Mouse (Mus musculus) bone marrow, adult 2 months (tissue): ENCODE data around the gene Slc4a11. TPM values are rescaled to one million over a fixed set of nuclear protein-coding genes. Genes with fewer than 3 reads are reported as not detected.

Experiments used
- H3K27ac ChIP-seq: fragments of 200-500 bp; 2 replicates; pipeline ENCODE4 v1.5.1; 2012; ENCODE audit warnings: low read depth, mild to moderate bottlenecking, control low read depth, inconsistent platforms, low read length; ENCODE audit not compliant: control insufficient read depth, poor library complexity, insufficient read depth
- H3K4me1 ChIP-seq: fragments of 200-500 bp; 2 replicates; pipeline ENCODE4 v1.6.1; 2011; ENCODE audit warnings: low read length; ENCODE audit not compliant: control insufficient read depth, insufficient read depth
- H3K4me3 ChIP-seq: fragments of 200-500 bp; replicated peaks from 2 replicates; pipeline ENCODE3; 2011; ENCODE audit warnings: mild to moderate bottlenecking, low read depth, low read length, control low read depth; ENCODE audit not compliant: control insufficient read depth
- CTCF ChIP-seq: fragments of 200-500 bp; IDR thresholded peaks from 2 replicates; pipeline ENCODE4 v1.5.1; 2011; ENCODE audit warnings: low read length, control low read depth; ENCODE audit not compliant: control insufficient read depth, insufficient read depth
- POLR2A ChIP-seq: fragments of 200-500 bp; IDR thresholded peaks from 2 replicates; pipeline ENCODE4 v1.6.1; 2011; ENCODE audit warnings: low read depth, mild to moderate bottlenecking, control low read depth, low read length, borderline replicate concordance; ENCODE audit not compliant: control insufficient read depth
- WGBS: fragments of 180-500 bp; shearing (Covaris S2); methylation state at CpG from one replicate; pipeline ENCODE4 v1.1.7; 2018; 5-methylcytosine and 5-hydroxymethylcytosine counted together
- polyA plus RNA-seq: library from polyadenylated mRNA; stranded (reverse); fragments of >200 nt; gene quantifications from 2 replicates; pipeline ENCODE4 v1.2.4, GENCODE M21; 2011; ENCODE audit warnings: low replicate concordance; ENCODE audit not compliant: missing spikeins, insufficient read depth, insufficient read length

The Slc4a11 gene
- polyA plus RNA-seq, 1 experiment = 2.5 TPM

GRCm38 (mm10) chr2:130727752-130728151 is 30.4 kb upstream of the Slc4a11 start:
- Histone ChIP-seq H3K27ac (no peak overlapping the region), H3K4me3 (no peak overlapping the region), H3K4me1 (no peaks in the 10 kb centered on the region)
- WGBS = 90% methylated on average over 1 of the region's 1 CpGs
- TF ChIP-seq POLR2A (no peak), CTCF (no peak)

- H3K4me3 ChIP-seq = no peak overlapping the region
- no peaks in the 10 kb centered on the region for H3K4me1 ChIP-seq
- H3K27ac ChIP-seq = no peak overlapping the region
- WGBS = 89% methylated on average over 4 of the region's 4 CpGs
- TF ChIP-seq POLR2A (no peak), CTCF (no peak)
Observed at GRCm38 (mm10) chr2:130724369-130724768, 27.1 kb upstream of the Slc4a11 start.

- Histone ChIP-seq H3K27ac (no peak overlapping the region), H3K4me3 (no peak overlapping the region), H3K4me1 (no peaks in the 10 kb centered on the region)
- TF ChIP-seq POLR2A (no peak), CTCF (no peak)
- 82% methylated on average over 6 of the region's 6 CpGs for WGBS
Observed at GRCm38 (mm10) chr2:130717951-130718350, 20.6 kb upstream of the Slc4a11 start.

DNA sequence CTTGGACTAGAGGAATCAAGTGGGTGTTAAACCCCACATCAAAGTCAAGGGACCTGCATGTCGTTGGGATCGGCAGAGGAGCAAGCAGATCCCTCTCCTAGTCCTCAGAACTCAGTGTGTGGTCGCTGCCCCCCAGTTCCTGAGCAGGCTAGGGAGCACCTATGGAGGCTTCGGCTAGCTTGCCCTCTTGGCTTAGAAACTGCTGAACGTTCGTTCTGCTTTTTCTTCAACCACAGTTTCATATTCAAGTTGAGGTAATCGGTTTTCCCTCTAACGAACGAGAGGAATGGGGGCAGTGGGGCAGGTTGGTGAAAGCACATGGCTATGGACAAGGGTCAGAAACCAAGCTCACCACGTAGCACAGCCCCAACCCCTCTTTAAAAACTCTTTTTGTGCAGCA is 9.7 kb upstream of the Slc4a11 start:
- no peak for TF ChIP-seq POLR2A
- TF ChIP-seq CTCF = no peak
- WGBS = 8% methylated on average over 10 of the region's 10 CpGs
- no peak overlapping the region for H3K4me3 ChIP-seq
- H3K27ac ChIP-seq = no peak overlapping the region
- peaks cover 1% of the 10 kb centered on the region for H3K4me1 ChIP-seq

GRCm38 (mm10) chr2:130706602-130707001 is 9.3 kb upstream of the Slc4a11 start:
- WGBS = 86% methylated on average over 4 of the region's 4 CpGs
- no peak for TF ChIP-seq CTCF
- no peak for TF ChIP-seq POLR2A
- Histone ChIP-seq H3K4me1 (peaks cover 1% of the 10 kb centered on the region), H3K27ac (no peak overlapping the region), H3K4me3 (no peak overlapping the region)

GRCm38 (mm10) chr2:130705178-130705577 is 7.9 kb upstream of the Slc4a11 start:
- TF ChIP-seq POLR2A = no peak
- no peak for TF ChIP-seq CTCF
- no peak overlapping the region for H3K4me3 ChIP-seq
- peaks cover 1% of the 10 kb centered on the region for H3K4me1 ChIP-seq
- WGBS = 79% methylated on average over 6 of the region's 6 CpGs
- H3K27ac ChIP-seq = no peak overlapping the region

DNA sequence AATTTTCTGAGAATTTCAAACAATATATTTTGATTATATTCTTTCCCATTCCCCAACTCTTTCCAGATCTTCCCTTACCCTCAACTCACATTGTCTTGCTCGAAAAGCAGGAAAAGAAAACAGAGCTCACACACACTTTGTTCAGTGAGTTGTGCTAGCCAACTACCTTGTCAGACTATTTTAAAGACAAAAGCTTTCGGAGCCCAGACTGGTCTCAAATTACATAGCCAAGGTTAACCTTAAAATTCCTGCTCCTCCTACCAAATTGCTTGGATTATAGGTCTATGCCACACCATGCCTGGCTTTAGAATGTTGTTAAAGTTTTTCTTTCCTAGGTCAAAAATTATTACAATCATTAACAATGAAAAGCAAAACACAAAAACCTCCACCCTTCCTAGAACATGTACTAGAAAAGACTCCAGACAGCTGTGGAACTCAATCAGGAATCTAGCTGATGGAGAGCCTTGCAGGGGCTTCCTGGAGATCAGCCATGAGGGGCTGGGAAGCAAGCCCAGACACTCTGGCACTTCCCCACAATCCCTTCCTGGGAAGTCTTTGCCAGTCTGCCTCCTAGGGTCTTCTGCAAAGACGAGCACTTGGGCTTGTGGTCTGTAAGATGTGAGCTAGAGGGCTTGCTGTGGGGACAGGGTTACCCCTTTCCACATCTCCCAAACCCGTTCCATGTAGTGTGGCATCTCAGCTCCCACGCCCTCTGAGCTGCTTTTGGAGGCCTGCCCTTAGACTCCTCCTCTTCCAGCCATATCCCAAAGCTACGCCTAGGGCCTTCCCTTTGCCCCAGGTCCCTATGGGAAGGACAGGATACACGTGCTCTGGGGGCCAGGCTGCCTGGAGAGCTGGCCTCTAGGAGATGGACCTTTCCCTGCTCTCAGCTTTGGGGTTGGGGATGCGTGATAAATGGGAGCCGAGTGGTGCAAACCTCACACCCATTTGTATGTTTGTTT is 7.0 kb upstream of the Slc4a11 start:
- TF ChIP-seq CTCF = no peak
- TF ChIP-seq POLR2A = no peak
- 73% methylated on average over 9 of the region's 9 CpGs for WGBS
- H3K4me3 ChIP-seq = no peak overlapping the region
- peaks cover 1% of the 10 kb centered on the region for H3K4me1 ChIP-seq
- no peak overlapping the region for H3K27ac ChIP-seq

GRCm38 (mm10) chr2:130697821-130698266 is 525 bp upstream of the Slc4a11 start:
- WGBS = 37% methylated on average over 14 of the region's 14 CpGs
- no peak overlapping the region for H3K27ac ChIP-seq
- no peak overlapping the region for H3K4me3 ChIP-seq
- TF ChIP-seq CTCF = no peak
- no peak for TF ChIP-seq POLR2A
- no peaks in the 10 kb centered on the region for H3K4me1 ChIP-seq
